Mouse (Mus musculus): ENCODE data around the gene Stk19. TPM values are rescaled to one million over a fixed set of nuclear protein-coding genes. Genes with fewer than 3 reads are reported as not detected.

The Stk19 gene
- polyA plus RNA-seq (2012; ENCODE audit: low replicate concordance): 62.8 and 63.3 TPM in 2 replicates

DNA sequence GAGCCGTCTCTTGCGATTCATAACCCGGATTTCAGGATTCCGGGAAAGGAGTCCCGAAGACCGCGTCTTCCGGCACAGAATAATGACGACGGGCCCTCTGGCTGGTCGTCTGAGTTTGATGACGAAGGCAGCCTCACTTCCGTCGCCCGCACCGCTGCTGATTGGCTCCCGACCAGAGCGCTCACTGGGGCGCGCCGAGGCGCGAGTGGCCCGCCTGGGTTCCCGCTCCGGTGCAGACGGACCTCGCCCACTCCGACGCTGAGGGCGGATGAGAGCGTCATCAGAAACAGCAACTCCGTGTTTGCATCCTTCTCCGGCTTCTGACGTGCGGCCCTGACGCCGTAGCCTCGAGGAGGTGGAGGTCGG lies at the start of gene Stk19, which contains the start of gene Dxo:
Gene Stk19 (minus strand): TSS at position 90 of the 366 bp plus-strand sequence.
Gene Dxo (plus strand): TSS at position 164 of the 366 bp plus-strand sequence.

DNA sequence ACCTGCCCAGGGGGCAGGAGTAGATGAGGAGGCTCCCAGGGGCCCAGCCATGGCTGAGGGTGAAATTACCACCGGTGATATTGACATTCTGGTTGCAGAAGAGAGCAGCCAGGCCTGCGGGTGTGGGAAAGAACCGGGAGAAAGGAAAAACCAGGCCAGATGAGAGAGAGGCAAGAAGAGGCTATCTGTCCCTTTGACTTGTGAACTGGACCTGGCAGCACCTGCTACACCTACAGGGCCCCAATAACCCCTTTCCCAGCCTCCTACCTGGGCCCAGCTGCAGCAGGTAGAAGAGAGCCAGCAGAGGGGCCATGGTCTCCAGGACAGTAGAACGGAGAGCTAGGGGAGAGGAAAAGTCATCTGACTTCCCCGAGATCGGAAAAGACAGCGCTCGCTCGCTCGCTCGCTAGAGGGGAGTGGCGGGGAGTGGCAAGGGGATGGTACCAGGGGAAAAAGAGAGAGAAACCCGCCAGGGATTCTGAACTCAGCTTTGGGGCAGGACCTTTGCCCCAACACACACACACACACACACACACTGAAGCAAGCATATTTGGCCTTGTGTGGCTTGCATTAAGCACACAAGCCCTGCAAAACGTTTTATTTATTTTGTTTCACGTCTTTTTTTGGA lies 45.1 kb upstream of the Stk19 start, which contains the start of gene Gm20547:
Gene Gm20547 (minus strand): TSS at position 360 of the 628 bp plus-strand sequence.

DNA sequence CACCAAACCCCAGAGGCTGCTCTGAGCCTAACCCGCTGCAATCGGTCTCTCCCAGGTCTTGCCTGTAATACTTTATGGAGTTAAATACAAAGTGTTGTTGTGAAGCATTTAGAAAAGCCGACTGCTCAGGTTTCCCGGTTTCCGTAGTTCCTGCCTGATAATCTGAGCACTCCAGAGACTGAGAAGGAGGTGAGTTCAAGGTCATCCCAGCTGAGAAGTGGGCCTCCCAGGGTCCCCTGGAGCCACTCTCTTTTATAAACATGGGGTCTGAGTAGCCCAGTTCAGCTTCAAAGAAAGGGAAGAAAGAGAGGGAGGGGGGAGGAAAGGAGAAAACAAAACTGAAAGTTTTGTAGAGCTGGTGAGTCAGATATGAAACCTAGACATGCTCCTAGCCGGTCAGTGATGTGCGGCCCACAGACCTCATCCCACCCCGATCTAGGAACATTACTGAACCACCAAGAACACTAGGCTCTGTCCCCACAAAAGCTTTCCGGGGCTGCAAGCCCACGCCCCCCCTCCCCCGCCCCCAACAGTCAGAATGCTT lies 42.7 kb upstream of the Stk19 start, which contains the start of gene Zbtb12:
Gene Zbtb12 (plus strand): TSS at position 148 of the 544 bp plus-strand sequence.

DNA sequence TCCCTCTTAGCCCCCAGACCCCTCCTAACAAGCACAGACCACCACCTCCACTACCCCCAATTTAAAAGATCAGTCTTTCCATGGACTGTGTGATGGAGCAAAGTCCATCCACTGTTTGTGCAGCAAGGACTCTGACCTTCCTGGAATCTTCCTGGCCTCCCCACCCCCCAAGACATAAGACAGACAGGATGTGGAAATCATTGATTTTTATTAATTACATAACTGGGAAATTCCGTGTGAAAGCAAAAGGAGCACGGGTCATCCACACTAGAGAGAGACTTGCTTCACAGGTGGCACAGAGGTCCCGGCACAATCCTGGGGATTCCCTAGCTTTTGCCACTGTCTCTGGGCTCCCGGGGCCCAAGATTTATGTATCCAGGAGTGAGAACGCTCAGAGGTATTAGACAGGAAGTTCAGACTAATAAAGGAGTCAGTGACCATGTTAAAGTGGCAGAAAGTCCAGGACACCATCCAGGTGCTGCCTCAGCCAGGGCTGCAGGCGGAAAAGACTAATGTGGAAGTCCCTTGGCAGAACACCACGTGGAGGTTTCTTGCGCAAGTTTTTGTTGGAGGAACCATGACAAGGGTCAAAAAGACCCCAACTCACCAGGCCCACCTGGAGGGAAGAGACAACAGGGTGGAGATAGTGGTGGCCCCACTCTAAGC lies 25.8 kb upstream of the Stk19 start, which contains the start of gene Cfb:
Gene Cfb (minus strand): TSS at position 103 of the 666 bp plus-strand sequence.

DNA sequence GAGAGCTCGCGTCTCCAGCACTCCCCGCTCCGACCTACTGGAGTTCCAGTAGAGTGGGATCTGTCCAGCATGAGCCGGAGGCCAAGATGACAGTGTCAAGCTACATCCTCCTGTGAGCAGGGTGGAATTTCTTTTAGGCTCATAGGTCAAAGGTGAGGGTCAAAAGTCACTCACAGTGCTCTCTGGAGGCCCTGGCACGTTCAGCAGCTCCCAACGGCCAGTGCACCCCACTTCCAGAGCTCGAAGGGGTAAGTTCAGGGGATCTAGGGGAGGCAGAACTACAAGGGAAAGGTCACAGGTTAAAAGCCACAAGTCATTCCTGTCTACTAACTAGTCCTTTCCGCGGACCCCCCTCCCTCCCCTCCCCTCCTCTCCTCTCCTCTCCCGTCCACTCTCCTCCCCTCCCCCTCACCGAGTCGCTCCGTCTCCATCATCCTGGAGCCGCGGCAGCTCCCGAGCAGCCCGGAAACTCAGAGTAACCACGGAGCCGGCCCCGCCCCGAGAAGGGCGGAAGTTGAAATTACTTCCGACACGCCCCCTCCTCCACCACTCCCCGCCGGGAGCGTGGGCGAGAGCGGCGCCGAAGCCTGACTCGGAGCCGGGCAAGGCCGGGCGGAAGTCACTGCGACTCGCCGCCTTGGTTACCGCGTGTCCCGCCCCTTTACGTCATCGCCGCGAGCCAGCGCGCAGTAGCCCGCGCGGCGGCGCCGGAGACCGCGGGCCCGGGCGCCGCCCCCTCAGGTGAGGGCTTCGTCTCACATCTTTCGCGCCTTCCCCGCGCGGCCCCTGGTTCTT lies 13.2 kb upstream of the Stk19 start, which contains the start of the genes Skiv2l and Nelfe:
Gene Skiv2l (minus strand): TSS at position 489 of the 795 bp plus-strand sequence.
Gene Nelfe (plus strand): TSS at position 670 of the 795 bp plus-strand sequence.

DNA sequence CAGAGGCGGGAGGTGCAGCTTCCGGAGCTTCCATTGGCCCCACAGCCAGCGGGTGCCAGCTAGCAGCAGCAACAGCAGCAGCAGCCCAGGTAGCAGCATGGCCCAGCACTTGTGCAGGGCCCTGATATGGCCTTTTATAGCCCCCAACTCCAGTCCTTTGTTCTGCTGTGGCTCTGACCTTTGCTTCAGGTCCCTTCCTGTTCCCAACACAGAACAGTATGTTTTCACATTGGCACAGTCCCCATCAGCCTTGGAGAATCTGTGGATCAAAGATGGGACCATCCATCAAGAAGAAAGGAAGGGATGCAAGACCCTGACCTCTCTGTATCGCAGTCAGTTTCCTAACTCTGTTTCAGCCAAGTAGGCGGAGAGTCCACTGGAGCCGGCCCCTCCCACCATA lies 32.4 kb downstream of the Stk19 start, which contains the start of gene Cyp21a1:
Gene Cyp21a1 (minus strand): TSS at position 261 of the 400 bp plus-strand sequence.

Other genes starting within 250 kb of the Stk19 start
- gene Gpsm3, start 247.1 kb downstream of the Stk19 start, polyA plus RNA-seq (2012; ENCODE audit: low replicate concordance): 136 and 357 TPM in 2 replicates
- 77.3 and 112 TPM in 2 replicates for gene Pbx2, start 245.7 kb downstream of the Stk19 start, polyA plus RNA-seq (2012; ENCODE audit: low replicate concordance)
- 4.2 and 9.4 TPM in 2 replicates for gene Ager, start 239.1 kb downstream of the Stk19 start, polyA plus RNA-seq (2012; ENCODE audit: low replicate concordance)
- gene Rnf5, start 233.3 kb downstream of the Stk19 start, polyA plus RNA-seq (2012; ENCODE audit: low replicate concordance): 35.4 and 54.6 TPM in 2 replicates
- gene Agpat1, start 232.7 kb downstream of the Stk19 start, polyA plus RNA-seq (2012; ENCODE audit: low replicate concordance): 223 and 308 TPM in 2 replicates
- gene Egfl8, start 221.0 kb downstream of the Stk19 start, polyA plus RNA-seq (2012; ENCODE audit: low replicate concordance): 0.78 and 1.1 TPM in 2 replicates
- gene Ppt2, start 208.4 kb downstream of the Stk19 start, polyA plus RNA-seq (2012; ENCODE audit: low replicate concordance): 67.6 and 71.3 TPM in 2 replicates
- 3.2 and 5.7 TPM in 2 replicates for gene Prrt1, start 207.4 kb downstream of the Stk19 start, polyA plus RNA-seq (2012; ENCODE audit: low replicate concordance)
- gene Fkbpl, start 192.2 kb downstream of the Stk19 start, polyA plus RNA-seq (2012; ENCODE audit: low replicate concordance): 3.9 and 5.3 TPM in 2 replicates
- 269 and 430 TPM in 2 replicates for gene Atf6b, start 189.8 kb downstream of the Stk19 start, polyA plus RNA-seq (2012; ENCODE audit: low replicate concordance)
- gene Tnxb, start 166.4 kb downstream of the Stk19 start, polyA plus RNA-seq (2012; ENCODE audit: low replicate concordance): 0.32 and 1.9 TPM in 2 replicates
- gene C4b, start 93.1 kb downstream of the Stk19 start, polyA plus RNA-seq (2012; ENCODE audit: low replicate concordance): 0.87 and 2.9 TPM in 2 replicates
- 0.54 TPM in 1 of 2 replicates, not detected in the other for gene Cyp21a1, start 32.4 kb downstream of the Stk19 start, polyA plus RNA-seq (2012; ENCODE audit: low replicate concordance)
- gene Dxo, start 74 bp upstream of the Stk19 start, polyA plus RNA-seq (2012; ENCODE audit: low replicate concordance): 50.7 and 116 TPM in 2 replicates
- gene Skiv2l, start 13.3 kb upstream of the Stk19 start, polyA plus RNA-seq (2012; ENCODE audit: low replicate concordance): 53.7 and 54.2 TPM in 2 replicates
- gene Nelfe, start 13.4 kb upstream of the Stk19 start, polyA plus RNA-seq (2012; ENCODE audit: low replicate concordance): 121 and 205 TPM in 2 replicates
- gene Cfb, start 25.6 kb upstream of the Stk19 start, polyA plus RNA-seq (2012; ENCODE audit: low replicate concordance): 0.41 and 1.5 TPM in 2 replicates
- 6.4 and 10.1 TPM in 2 replicates for gene Zbtb12, start 42.5 kb upstream of the Stk19 start, polyA plus RNA-seq (2012; ENCODE audit: low replicate concordance)
- gene Gm20547, start 45.1 kb upstream of the Stk19 start, polyA plus RNA-seq (2012; ENCODE audit: low replicate concordance): 0.10 TPM in 1 of 2 replicates, not detected in the other
- gene C2, start 61.3 kb upstream of the Stk19 start, polyA plus RNA-seq (2012; ENCODE audit: low replicate concordance): 1.3 and 3.9 TPM in 2 replicates
- gene Ehmt2, start 61.5 kb upstream of the Stk19 start, polyA plus RNA-seq (2012; ENCODE audit: low replicate concordance): 427 and 438 TPM in 2 replicates
- not detected in 2 replicates for gene Slc44a4, start 77.5 kb upstream of the Stk19 start, polyA plus RNA-seq (2012; ENCODE audit: low replicate concordance)
- gene Neu1, start 94.3 kb upstream of the Stk19 start, polyA plus RNA-seq (2012; ENCODE audit: low replicate concordance): 22.5 and 43.0 TPM in 2 replicates
- gene Hspa1b, start 122.3 kb upstream of the Stk19 start, polyA plus RNA-seq (2012; ENCODE audit: low replicate concordance): 16.5 and 41.3 TPM in 2 replicates
- gene Gm20481, start 133.0 kb upstream of the Stk19 start, polyA plus RNA-seq (2012; ENCODE audit: low replicate concordance): not detected in 2 replicates
- gene Hspa1a, start 135.2 kb upstream of the Stk19 start, polyA plus RNA-seq (2012; ENCODE audit: low replicate concordance): 3.5 and 6.7 TPM in 2 replicates
- gene Hspa1l, start 135.8 kb upstream of the Stk19 start, polyA plus RNA-seq (2012; ENCODE audit: low replicate concordance): not detected in 2 replicates
- gene Lsm2, start 144.9 kb upstream of the Stk19 start, polyA plus RNA-seq (2012; ENCODE audit: low replicate concordance): 146 and 328 TPM in 2 replicates
- gene Vars, start 164.0 kb upstream of the Stk19 start, polyA plus RNA-seq (2012; ENCODE audit: low replicate concordance): 1,671 and 2,394 TPM in 2 replicates
- gene Vwa7, start 179.6 kb upstream of the Stk19 start, polyA plus RNA-seq (2012; ENCODE audit: low replicate concordance): 1.2 and 1.8 TPM in 2 replicates
- 8.2 and 32.0 TPM in 2 replicates for gene Sapcd1, start 191.1 kb upstream of the Stk19 start, polyA plus RNA-seq (2012; ENCODE audit: low replicate concordance)
- 33.3 and 82.0 TPM in 2 replicates for gene Msh5, start 209.8 kb upstream of the Stk19 start, polyA plus RNA-seq (2012; ENCODE audit: low replicate concordance)
- 197 and 295 TPM in 2 replicates for gene Clic1, start 213.0 kb upstream of the Stk19 start, polyA plus RNA-seq (2012; ENCODE audit: low replicate concordance)
- gene Ddah2, start 222.1 kb upstream of the Stk19 start, polyA plus RNA-seq (2012; ENCODE audit: low replicate concordance): 22.4 and 54.0 TPM in 2 replicates
- gene Ly6g6c, start 228.4 kb upstream of the Stk19 start, polyA plus RNA-seq (2012; ENCODE audit: low replicate concordance): 0.34 TPM in 1 of 2 replicates, not detected in the other
- 0.27 and 0.54 TPM in 2 replicates for gene Mpig6b, start 229.2 kb upstream of the Stk19 start, polyA plus RNA-seq (2012; ENCODE audit: low replicate concordance)
- gene Ly6g6e, start 240.0 kb upstream of the Stk19 start, polyA plus RNA-seq (2012; ENCODE audit: low replicate concordance): not detected in 2 replicates
- gene Ly6g6d, start 241.1 kb upstream of the Stk19 start, polyA plus RNA-seq (2012; ENCODE audit: low replicate concordance): not detected in 2 replicates
- gene Ly6g6f, start 248.7 kb upstream of the Stk19 start, polyA plus RNA-seq (2012; ENCODE audit: low replicate concordance): 0.31 TPM in 1 of 2 replicates, not detected in the other